Mouse (Mus musculus) forebrain, embryonic 11.5 days (tissue): ENCODE data around the gene Mok. TPM values are rescaled to one million over a fixed set of nuclear protein-coding genes. Genes with fewer than 3 reads are reported as not detected.

Source experiments
- ATAC-seq: fragments of 200-750 bp; cut with Nextera tagmentation; replicated peaks from 2 replicates; pipeline ENCODE4 v1.8.0; 2017; ENCODE audit warnings: moderate TSS enrichment; ENCODE audit not compliant: low FRiP score
- DNase-seq: peaks from one replicate; pipeline ENCODE4 v3.0.0-alpha.2; 2017; ENCODE audit warnings: low spot score
- H3K27ac ChIP-seq: fragments of 300-500 bp; sonication (generic); 2 replicates; pipeline ENCODE4 v1.5.1; 2014; ENCODE audit warnings: low read depth, low read length
- H3K27me3 ChIP-seq: fragments of 300-500 bp; sonication (generic); 2 replicates; pipeline ENCODE4 v1.6.1; 2014; ENCODE audit warnings: mild to moderate bottlenecking, low read length, mixed read lengths; ENCODE audit not compliant: control insufficient read depth, insufficient read depth
- H3K36me3 ChIP-seq: fragments of 300-500 bp; sonication (generic); 2 replicates; pipeline ENCODE4 v1.6.1; 2014; ENCODE audit warnings: mild to moderate bottlenecking, low read length, moderate library complexity, mixed read lengths; ENCODE audit not compliant: control insufficient read depth, insufficient read depth
- H3K4me1 ChIP-seq: fragments of 300-500 bp; sonication (generic); replicated peaks from 2 replicates; pipeline ENCODE4 v1.6.1; 2014; ENCODE audit warnings: low read length, mixed read lengths; ENCODE audit not compliant: control insufficient read depth, insufficient read depth
- H3K4me2 ChIP-seq: fragments of 300-500 bp; sonication (generic); 2 replicates; pipeline ENCODE4 v1.6.1; 2014; ENCODE audit warnings: low read depth, mild to moderate bottlenecking, low read length, moderate library complexity, mixed read lengths; ENCODE audit not compliant: severe bottlenecking
- H3K4me3 ChIP-seq: fragments of 300-500 bp; sonication (generic); 2 replicates; pipeline ENCODE4 v1.5.1; 2014; ENCODE audit warnings: low read depth, low read length
- H3K9ac ChIP-seq: fragments of 300-500 bp; sonication (generic); 2 replicates; pipeline ENCODE4 v1.6.1; 2014; ENCODE audit warnings: low read length
- H3K9me3 ChIP-seq: fragments of 300-500 bp; sonication (generic); 2 replicates; pipeline ENCODE4 v1.6.1; 2016; ENCODE audit warnings: low read length, mixed read lengths; ENCODE audit not compliant: control insufficient read depth
- WGBS: fragments of 180-500 bp; shearing (Covaris S2); extraction: QIAGEN DNeasy Blood & Tissue Kit; methylation state at CpG from one replicate; pipeline ENCODE4 v1.1.7; 2014; 5-methylcytosine and 5-hydroxymethylcytosine counted together
- polyA plus RNA-seq: library from polyadenylated mRNA; unstranded; fragments of >200 nt; fragmentation: Nextera tagmentation; extraction: Ambion mirVana; gene quantifications from 2 replicates; pipeline ENCODE4 v1.2.1, GENCODE M21; 2014

Mok gene
- polyA plus RNA-seq, 1 experiment from 2014 or later = 12.5 TPM

GRCm38 (mm10) chr12:110762321-110762720 is 78.4 kb downstream of the Mok start:
- H3K4me3 ChIP-seq = no peak overlapping the region
- no peak overlapping the region for H3K4me2 ChIP-seq
- no peaks in the 10 kb centered on the region for H3K27me3 ChIP-seq
- H3K9me3 ChIP-seq = no peaks in the 10 kb centered on the region
- no peak for ATAC-seq
- no peak overlapping the region for H3K27ac ChIP-seq
- H3K9ac ChIP-seq = no peak overlapping the region
- no peaks in the 10 kb centered on the region for H3K36me3 ChIP-seq
- 85% methylated on average over 2 of the region's 2 CpGs for WGBS
- H3K4me1 ChIP-seq = no peaks in the 10 kb centered on the region
- DNase-seq = no peak

GRCm38 (mm10) chr12:110758932-110759331 is 81.8 kb downstream of the Mok start:
- 95% methylated on average over 7 of the region's 8 CpGs for WGBS
- Histone ChIP-seq H3K27me3 (no peaks in the 10 kb centered on the region), H3K4me1 (no peaks in the 10 kb centered on the region), H3K9ac (no peak overlapping the region), H3K27ac (no peak overlapping the region), H3K4me2 (no peak overlapping the region), H3K36me3 (no peaks in the 10 kb centered on the region), H3K4me3 (no peak overlapping the region), H3K9me3 (no peaks in the 10 kb centered on the region; the same call in 1 of the 2 replicates)
- no peak for ATAC-seq
- no peak for DNase-seq

Other genes starting within 250 kb of the Mok start
- gene Dync1h1, start 239.5 kb downstream of the Mok start, polyA plus RNA-seq = 90.8 and 96.9 TPM in 2 replicates
- gene 1700001K19Rik, start 158.3 kb downstream of the Mok start, polyA plus RNA-seq = 0.27 TPM in 1 of 2 replicates, not detected in the other
- gene Hsp90aa1, start 138.2 kb downstream of the Mok start, polyA plus RNA-seq = 1,424 and 1,481 TPM in 2 replicates
- 25.2 and 30.4 TPM in 2 replicates for gene Wdr20, start 103.0 kb downstream of the Mok start, polyA plus RNA-seq
- 3.4 and 4.6 TPM in 2 replicates for gene Zfp839, start 9.3 kb upstream of the Mok start, polyA plus RNA-seq
- 92.7 and 96.0 TPM in 2 replicates for gene Cinp, start 48.2 kb upstream of the Mok start, polyA plus RNA-seq
- 6.0 and 6.6 TPM in 2 replicates for gene Tecpr2, start 48.3 kb upstream of the Mok start, polyA plus RNA-seq
- 16.9 and 18.9 TPM in 2 replicates for gene Ankrd9, start 138.1 kb upstream of the Mok start, polyA plus RNA-seq
- gene Rcor1, start 198.4 kb upstream of the Mok start, polyA plus RNA-seq = 14.2 and 16.0 TPM in 2 replicates